Mouse (Mus musculus): ENCODE results near the gene Spry2.

The Spry2 gene

GRCm38 (mm10) chr14:105896791-105897568 is at the start of gene Spry2:
TSS of gene Spry2 (minus strand) at chr14:105896819.
- DNase-seq (ENCODE audit: low read depth, low spot score) = peak; percentile 90

- DNase-seq (ENCODE audit: low read depth, low spot score) = no peak
These were observed 44.7 kb upstream of the Spry2 start for GRCm38 (mm10) chr14:105941353-105941752.

- no peak for DNase-seq (ENCODE audit: low read depth, low spot score)
These were observed 30.1 kb upstream of the Spry2 start for GRCm38 (mm10) chr14:105926726-105927125.

- no peak for DNase-seq (ENCODE audit: low read depth, low spot score)
These were observed 28.7 kb upstream of the Spry2 start for GRCm38 (mm10) chr14:105925305-105925704.

GRCm38 (mm10) chr14:105924712-105925111 is 28.1 kb upstream of the Spry2 start:
- DNase-seq (ENCODE audit: low read depth, low spot score) = no peak

GRCm38 (mm10) chr14:105922874-105923273 is 26.3 kb upstream of the Spry2 start:
- no peak for DNase-seq (ENCODE audit: low read depth, low spot score)

- DNase-seq (ENCODE audit: low read depth, low spot score) = no peak
These were observed 25.8 kb upstream of the Spry2 start for GRCm38 (mm10) chr14:105922427-105922826.

GRCm38 (mm10) chr14:105921217-105921695 is 24.6 kb upstream of the Spry2 start:
- DNase-seq (ENCODE audit: low read depth, low spot score) = no peak

GRCm38 (mm10) chr14:105920395-105921216 is 24.0 kb upstream of the Spry2 start:
- no peak for DNase-seq (ENCODE audit: low read depth, low spot score)

GRCm38 (mm10) chr14:105907216-105907615 is 10.6 kb upstream of the Spry2 start:
- no peak for DNase-seq (ENCODE audit: low read depth, low spot score)

- DNase-seq (ENCODE audit: low read depth, low spot score) = no peak
These were observed 9.3 kb upstream of the Spry2 start for GRCm38 (mm10) chr14:105905935-105906334.

GRCm38 (mm10) chr14:105905509-105905908 is 8.9 kb upstream of the Spry2 start:
- no peak for DNase-seq (ENCODE audit: low read depth, low spot score)

- DNase-seq (ENCODE audit: low read depth, low spot score) = no peak
These were observed 6.2 kb upstream of the Spry2 start for GRCm38 (mm10) chr14:105902807-105903206.

- DNase-seq (ENCODE audit: low read depth, low spot score) = no peak
These were observed 4.2 kb upstream of the Spry2 start for GRCm38 (mm10) chr14:105900841-105901240.

- no peak for DNase-seq (ENCODE audit: low read depth, low spot score)
These were observed 2.5 kb upstream of the Spry2 start for GRCm38 (mm10) chr14:105899116-105899515.

- DNase-seq (ENCODE audit: low read depth, low spot score) = peak; percentile 74
These were observed 1.9 kb upstream of the Spry2 start for GRCm38 (mm10) chr14:105898266-105899111.

- peak; percentile 65 for DNase-seq (ENCODE audit: low read depth, low spot score)
These were observed 1.0 kb upstream of the Spry2 start for GRCm38 (mm10) chr14:105897569-105898101.

- no peak for DNase-seq (ENCODE audit: low read depth, low spot score)
These were observed 513 bp downstream of the Spry2 start for GRCm38 (mm10) chr14:105895961-105896651.

GRCm38 (mm10) chr14:105894971-105895873 is 1.4 kb downstream of the Spry2 start:
- peak; percentile 46 for DNase-seq (ENCODE audit: low read depth, low spot score)

- DNase-seq (ENCODE audit: low read depth, low spot score) = no peak
These were observed 3.0 kb downstream of the Spry2 start for GRCm38 (mm10) chr14:105893623-105893995.

Measured in embryo, embryonic 11.5 days (tissue).